Mouse (Mus musculus): ENCODE data around the gene Pabpn1l.
"Not testable (repeated sequence)": the region's sequence is repeated elsewhere in the genome, so short reads cannot be mapped to it uniquely, and the experiment has no call there.

Gene Pabpn1l

DNA sequence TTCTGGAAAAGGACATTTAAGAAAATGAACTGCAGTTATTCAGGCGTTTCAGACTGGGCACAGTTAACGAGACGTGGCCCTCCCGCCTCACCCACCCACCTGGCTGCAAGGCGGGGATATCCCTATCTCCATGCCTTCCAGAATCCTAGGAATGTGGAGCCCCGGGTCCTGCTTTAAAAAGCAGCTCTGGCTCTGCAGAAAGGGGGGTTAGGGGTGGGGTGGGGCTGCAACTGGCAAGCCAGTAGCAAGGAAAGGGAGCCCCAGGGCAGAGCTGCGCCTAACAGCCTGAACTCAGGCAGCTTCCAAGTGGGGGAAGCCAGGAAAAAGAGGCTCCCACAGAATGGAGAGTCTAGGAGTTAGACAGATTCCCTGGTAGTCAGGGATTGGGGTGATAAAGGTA, 43.3 kb downstream of the Pabpn1l start:
- ATAC-seq (ENCODE audit: insufficient number of reproducible peaks, low FRiP score, low TSS enrichment), result no peak

DNA sequence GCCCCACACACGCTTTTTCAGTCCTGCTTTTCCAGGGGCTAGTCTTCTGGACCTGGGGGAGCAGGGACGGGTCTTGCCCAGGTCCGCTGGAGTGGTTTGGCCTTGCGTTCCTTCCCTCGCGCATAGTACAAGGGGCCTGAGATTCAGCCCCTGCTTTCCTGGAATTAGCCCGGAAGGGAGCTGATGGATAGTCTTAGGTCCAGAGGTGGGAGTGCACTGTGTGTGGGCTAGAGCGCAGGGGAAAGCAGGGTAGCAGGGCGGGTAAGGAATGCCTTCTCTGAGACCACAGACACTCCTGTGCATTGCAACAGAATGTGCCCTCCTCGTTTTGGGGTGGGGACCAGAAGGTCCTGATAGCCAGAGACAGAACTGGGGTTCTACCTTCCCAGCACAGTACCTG, 45.4 kb downstream of the Pabpn1l start:
- ATAC-seq (ENCODE audit: insufficient number of reproducible peaks, low FRiP score, low TSS enrichment), result no peak

DNA sequence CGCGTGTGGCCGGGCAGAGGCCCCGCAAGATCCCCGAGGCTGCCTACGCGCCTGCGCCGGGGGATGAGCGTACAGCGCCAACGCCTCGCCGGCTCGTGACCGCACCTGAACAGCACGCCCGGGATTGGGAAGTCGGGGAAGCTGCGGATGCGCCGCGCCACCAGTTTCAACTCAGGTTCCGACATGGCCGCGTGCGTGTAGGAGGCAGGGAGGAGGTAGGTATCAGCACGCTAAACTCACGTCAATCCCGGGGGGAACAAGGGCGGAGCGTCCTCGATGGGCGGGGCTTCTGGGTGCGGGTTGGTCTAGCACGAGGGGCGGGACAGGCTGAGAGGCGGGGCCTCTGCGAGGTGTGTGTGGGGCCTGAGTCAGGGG, 45.9 kb downstream of the Pabpn1l start, which contains the start of gene Aprt:
Gene Aprt, minus strand, starts transcription at position 262 of the 375 bp plus-strand sequence.
- ATAC-seq (ENCODE audit: insufficient number of reproducible peaks, low FRiP score, low TSS enrichment), result peak; percentile 86

GRCm38 (mm10) chr8:122575735-122576647, 46.5 kb downstream of the Pabpn1l start:
- ATAC-seq (ENCODE audit: insufficient number of reproducible peaks, low FRiP score, low TSS enrichment), result no peak

DNA sequence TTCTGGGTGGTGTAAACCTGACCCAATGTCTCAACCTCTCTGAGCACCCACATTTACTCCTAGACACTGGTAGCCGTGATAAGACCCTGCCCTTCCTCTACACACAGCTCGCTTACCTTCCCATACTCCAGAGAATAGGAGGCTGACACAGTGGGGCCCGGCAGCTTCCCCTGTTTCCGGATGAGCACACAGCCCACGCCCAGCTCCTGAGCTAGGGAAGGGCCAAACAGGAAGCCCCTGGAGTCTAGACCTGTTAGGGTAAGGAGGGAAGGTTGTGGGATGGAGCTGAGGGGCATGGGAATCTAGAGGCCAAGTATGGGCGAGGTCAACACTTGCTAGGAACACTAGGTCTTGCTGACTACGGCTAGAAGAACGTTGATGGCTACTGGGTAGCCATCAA, 47.3 kb downstream of the Pabpn1l start:
- no peak for ATAC-seq (ENCODE audit: insufficient number of reproducible peaks, low FRiP score, low TSS enrichment)

- ATAC-seq (ENCODE audit: insufficient number of reproducible peaks, low FRiP score, low TSS enrichment), result no peak
Measured at GRCm38 (mm10) chr8:122574667-122575251, 47.8 kb downstream of the Pabpn1l start.

GRCm38 (mm10) chr8:122574264-122574663, 48.3 kb downstream of the Pabpn1l start:
- ATAC-seq (ENCODE audit: insufficient number of reproducible peaks, low FRiP score, low TSS enrichment), result no peak

GRCm38 (mm10) chr8:122573577-122573976, 49.0 kb downstream of the Pabpn1l start:
- ATAC-seq (ENCODE audit: insufficient number of reproducible peaks, low FRiP score, low TSS enrichment), result no peak

GRCm38 (mm10) chr8:122573176-122573575, 49.4 kb downstream of the Pabpn1l start:
- not testable (repeated sequence) for ATAC-seq (ENCODE audit: insufficient number of reproducible peaks, low FRiP score, low TSS enrichment)

GRCm38 (mm10) chr8:122572751-122573150, 49.8 kb downstream of the Pabpn1l start:
- no peak for ATAC-seq (ENCODE audit: insufficient number of reproducible peaks, low FRiP score, low TSS enrichment)

DNA sequence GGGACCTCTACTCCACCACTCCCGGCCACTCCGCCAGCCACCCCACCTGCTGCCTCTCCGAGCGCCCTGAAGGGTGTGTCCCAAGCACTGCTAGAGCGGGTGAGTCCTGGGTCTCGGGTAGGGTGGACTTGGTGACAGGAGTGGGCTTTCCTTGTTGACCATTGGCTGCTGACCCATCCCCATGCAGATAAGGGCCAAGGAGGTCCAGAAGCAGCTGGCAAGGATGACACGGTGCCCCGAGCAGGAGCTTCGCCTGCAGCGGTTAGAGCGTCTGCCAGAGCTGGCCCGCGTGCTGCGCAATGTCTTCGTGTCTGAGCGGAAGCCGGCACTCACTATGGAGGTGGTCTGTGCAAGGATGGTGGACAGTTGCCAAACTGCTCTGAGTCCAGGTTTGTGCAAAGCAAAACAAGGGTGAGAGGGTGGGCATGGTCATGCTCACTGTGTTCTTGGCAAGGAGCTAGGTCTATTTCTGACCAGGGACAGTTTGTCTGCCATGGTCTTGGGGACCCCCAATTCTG, 50.7 kb downstream of the Pabpn1l start:
- ATAC-seq (ENCODE audit: insufficient number of reproducible peaks, low FRiP score, low TSS enrichment), result no peak

- no peak for ATAC-seq (ENCODE audit: insufficient number of reproducible peaks, low FRiP score, low TSS enrichment)
Measured at GRCm38 (mm10) chr8:122571153-122571552, 51.4 kb downstream of the Pabpn1l start.

- ATAC-seq (ENCODE audit: insufficient number of reproducible peaks, low FRiP score, low TSS enrichment), result no peak
Measured at GRCm38 (mm10) chr8:122569996-122570395, 52.5 kb downstream of the Pabpn1l start.
